Mouse (Mus musculus): ENCODE data around the gene Gse1.

DNA sequence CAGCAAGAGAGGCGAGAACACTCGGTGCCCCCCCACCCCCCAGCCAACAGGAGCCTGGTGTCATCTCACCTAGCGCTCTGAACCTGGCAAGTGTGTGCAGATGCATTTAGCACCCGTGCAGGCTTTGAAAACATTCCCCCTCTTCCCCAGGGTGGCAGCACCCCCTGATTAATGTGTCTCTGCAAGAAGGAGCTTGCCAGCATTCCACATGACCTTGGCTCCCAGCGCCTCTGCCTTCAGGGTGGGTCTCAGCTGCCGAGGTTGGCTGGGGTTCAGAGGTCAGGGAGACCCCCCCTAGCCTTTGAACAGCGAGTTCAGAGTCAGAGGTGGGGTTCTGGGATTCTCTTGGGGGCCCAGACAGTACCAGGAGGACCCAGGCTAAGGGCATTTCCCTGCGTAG lies 283.5 kb downstream of the Gse1 start:
- TF ChIP-seq POLR2A (IDR thresholded peaks at IDR 0.05; ENCODE audit: insufficient read length, low read depth), result no peak
- no peak for TF ChIP-seq POLR2AphosphoS2 (IDR thresholded peaks at IDR 0.05; ENCODE audit: insufficient read length, low read depth)
- TF ChIP-seq CEBPB (IDR thresholded peaks at IDR 0.05; ENCODE audit: insufficient read depth, poor library complexity, severe bottlenecking), result no peak
- no peak for TF ChIP-seq E2F4 (IDR thresholded peaks at IDR 0.05; ENCODE audit: insufficient read depth)
- no peak for TF ChIP-seq TCF12 (IDR thresholded peaks at IDR 0.05; ENCODE audit: insufficient read depth, poor library complexity, severe bottlenecking)
- no peak for TF ChIP-seq MYOG (IDR thresholded peaks at IDR 0.05; ENCODE audit: control insufficient read depth in 1 of 3, insufficient read depth in 1 of 3, insufficient read length in 2 of 3, low read depth in 2 of 3)
- no peak for TF ChIP-seq MAX (IDR thresholded peaks at IDR 0.05; ENCODE audit: low read depth)
- no peak for TF ChIP-seq USF1 (IDR thresholded peaks at IDR 0.05; ENCODE audit: low read depth)
- TF ChIP-seq REST (IDR thresholded peaks at IDR 0.05; ENCODE audit: insufficient read depth, insufficient read length), result no peak
- TF ChIP-seq SRF (IDR thresholded peaks at IDR 0.05; ENCODE audit: control insufficient read depth, insufficient read length, low read depth), result no peak
- TF ChIP-seq MYOD1 (IDR thresholded peaks at IDR 0.05; ENCODE audit: control insufficient read depth in 1 of 3, insufficient read length in 2 of 3, low read depth in 2 of 3), result no peak

Measured in myocyte (in vitro differentiated cells).